Mouse (Mus musculus) thymus, adult 2 months (tissue): Measurements from ENCODE around the gene Usp20.

Experiments
- CTCF ChIP-seq: fragments of 200-500 bp; IDR thresholded peaks from 2 replicates; pipeline ENCODE4 v1.5.1; 2012; ENCODE audit warnings: mild to moderate bottlenecking, control low read depth, low read length, moderate library complexity, borderline replicate concordance; ENCODE audit not compliant: control insufficient read depth, poor library complexity, insufficient read depth; ENCODE audit errors: extremely low read depth
- POLR2A ChIP-seq: fragments of 200-500 bp; IDR thresholded peaks from 2 replicates; pipeline ENCODE4 v1.6.1; 2012; ENCODE audit warnings: mild to moderate bottlenecking, low read length, control low read depth, moderate library complexity; ENCODE audit not compliant: control insufficient read depth, poor library complexity, insufficient read depth; ENCODE audit errors: extremely low read depth

- TF ChIP-seq CTCF (no peak), POLR2A (no peak)
These were observed 87.4 kb downstream of the Usp20 start for GRCm38 (mm10) chr2:31069506-31069905.
